In genomic region chr7:130946303-130946702, GRCm38 (mm10) we compare ENCODE assay signal across 33 mouse cellular contexts. TPM values are rescaled to one million over a fixed set of nuclear protein-coding genes. Genes with fewer than 3 reads are reported as not detected.
DNase-seq lines count a peak whose midpoint lies in the region; ATAC-seq lines count a peak whose summit lies in the region.
"Had no signal": no experiment of that assay in that cellular context is flagged by ENCODE, and none has a peak within 500 bp of the region (broad histone marks: within the 10 kb centered on the region; RNA-seq: fewer than 3 reads in every experiment).

No protein-coding gene starts in this region.

- H3K4me3 ChIP-seq in heart, embryonic 13.5 days: no peak overlapping the region
- no peak overlapping the region for H3K4me3 ChIP-seq in heart, embryonic 11.5 days (ENCODE audit: low read depth, low read length)
- no peak overlapping the region for H3K4me3 ChIP-seq in forebrain, embryonic 10.5 days
- H3K4me3 ChIP-seq: embryonic facial prominence, embryonic 10.5 days; embryonic facial prominence, embryonic 15.5 days; hindbrain, embryonic 12.5 days; intestine, embryonic 15.5 days; liver, embryonic 12.5 days; megakaryocyte, embryonic 14.5 days; midbrain, embryonic 12.5 days had no signal

- H3K27ac ChIP-seq in heart, embryonic 13.5 days (replicated peaks): 0 out of 2 replicates have a peak overlapping the region, but pooled peaks have one; percentile 15
- no peak overlapping the region for H3K27ac ChIP-seq in heart, embryonic 11.5 days (ENCODE audit: low read depth, low read length)
- no peak overlapping the region for H3K27ac ChIP-seq in forebrain, embryonic 10.5 days
- H3K27ac ChIP-seq: embryonic facial prominence, embryonic 10.5 days; embryonic facial prominence, embryonic 15.5 days; hindbrain, embryonic 12.5 days; hindbrain, postnatal 0 days; intestine, embryonic 15.5 days; liver, embryonic 12.5 days; midbrain, embryonic 12.5 days; stomach, postnatal 0 days had no signal

- H3K27me3 ChIP-seq in heart, embryonic 13.5 days (replicated peaks): no peaks in the 10 kb centered on the region
- no peaks in the 10 kb centered on the region for H3K27me3 ChIP-seq in heart, embryonic 11.5 days (ENCODE audit: control insufficient read depth, insufficient read depth, low read length)
- no peaks in the 10 kb centered on the region for H3K27me3 ChIP-seq in forebrain, embryonic 10.5 days (ENCODE audit: poor library complexity, severe bottlenecking)
- H3K27me3 ChIP-seq: embryonic facial prominence, embryonic 15.5 days; hindbrain, embryonic 12.5 days; intestine, embryonic 15.5 days; midbrain, embryonic 12.5 days had no signal

- H3K4me2 ChIP-seq in heart, embryonic 13.5 days: no peak overlapping the region
- H3K4me2 ChIP-seq in heart, embryonic 11.5 days: no peak overlapping the region
- H3K4me2 ChIP-seq: embryonic facial prominence, embryonic 15.5 days; hindbrain, embryonic 12.5 days; intestine, embryonic 15.5 days; liver, embryonic 12.5 days; midbrain, embryonic 12.5 days had no signal

- no peak for ATAC-seq in heart, embryonic 13.5 days (ENCODE audit: extremely low read depth, insufficient number of reproducible peaks, low FRiP score, low TSS enrichment)
- ATAC-seq in heart, embryonic 11.5 days (replicated peaks; ENCODE audit: insufficient number of reproducible peaks, low FRiP score, low TSS enrichment): no peak
- ATAC-seq: forebrain, embryonic 14.5 days; hindbrain, postnatal 0 days; intestine, embryonic 15.5 days; liver, embryonic 12.5 days; liver, postnatal 0 days had no signal

- peak; percentile 85 for DNase-seq in NIH3T3 (ENCODE audit: low read depth)
- peak; percentile 13 for DNase-seq in brain, adult 2 months (ENCODE audit: low read depth, low spot score)
- no peak for DNase-seq in forebrain, embryonic 10.5 days (ENCODE audit: extremely low spot score, low spot score)
- DNase-seq in embryo, embryonic 10 days (ENCODE audit: low spot score): no peak
- no peak for DNase-seq in right cerebral cortex, postnatal 14 days
- DNase-seq: adrenal gland, postnatal 25 days; B cell, adult 2 months; cerebellum, adult 18-20 months; cerebellum, postnatal 10 days; gastrocnemius, postnatal 14 days; heart, adult 18-20 months; heart, postnatal 14 days; kidney, adult 2 months; kidney, postnatal 36 days; layer of hippocampus, postnatal 36 days; left cerebral cortex, postnatal 4 days; liver, postnatal 0 days; lung, postnatal 4 days; right cerebral cortex, postnatal 25 days; thymus, adult 18-20 months; thymus, postnatal 25 days had no signal

- 70% methylated on average over 12 of the region's 12 CpGs for WGBS in heart, embryonic 13.5 days
- 77% methylated on average over 12 of the region's 12 CpGs for WGBS in heart, embryonic 11.5 days (ENCODE audit: insufficient replicate concordance)
- 89% methylated on average over 12 of the region's 12 CpGs for WGBS in forebrain, embryonic 10.5 days

- H3K9ac ChIP-seq in heart, embryonic 13.5 days: no peak overlapping the region
- no peak overlapping the region for H3K9ac ChIP-seq in heart, embryonic 11.5 days (ENCODE audit: low read depth, low read length)
- H3K9ac ChIP-seq: embryonic facial prominence, embryonic 15.5 days; hindbrain, embryonic 12.5 days; intestine, embryonic 15.5 days; liver, embryonic 12.5 days; liver, postnatal 0 days; midbrain, embryonic 12.5 days had no signal

- no peaks in the 10 kb centered on the region for H3K36me3 ChIP-seq in heart, embryonic 13.5 days
- H3K36me3 ChIP-seq in heart, embryonic 11.5 days (ENCODE audit: control insufficient read depth, insufficient read depth, low read length): no peaks in the 10 kb centered on the region
- no peaks in the 10 kb centered on the region for H3K36me3 ChIP-seq in forebrain, embryonic 10.5 days (replicated peaks)
- H3K36me3 ChIP-seq: embryonic facial prominence, embryonic 10.5 days; embryonic facial prominence, embryonic 15.5 days; hindbrain, embryonic 12.5 days; intestine, embryonic 15.5 days; liver, embryonic 12.5 days; midbrain, embryonic 12.5 days had no signal

- no peaks in the 10 kb centered on the region for H3K9me3 ChIP-seq in heart, embryonic 13.5 days
- H3K9me3 ChIP-seq in heart, embryonic 11.5 days (replicated peaks; ENCODE audit: control insufficient read depth, low read length): no peaks in the 10 kb centered on the region
- no peaks in the 10 kb centered on the region for H3K9me3 ChIP-seq in forebrain, embryonic 10.5 days
- H3K9me3 ChIP-seq: embryonic facial prominence, embryonic 10.5 days; embryonic facial prominence, embryonic 15.5 days; hindbrain, embryonic 12.5 days; intestine, embryonic 15.5 days; liver, embryonic 12.5 days; midbrain, embryonic 12.5 days had no signal

- H3K4me1 ChIP-seq in heart, embryonic 13.5 days: peaks cover 52% of the 10 kb centered on the region
- H3K4me1 ChIP-seq in heart, embryonic 11.5 days (ENCODE audit: control insufficient read depth, insufficient read depth, low read length): peaks cover 30% of the 10 kb centered on the region
- peaks cover 6% of the 10 kb centered on the region for H3K4me1 ChIP-seq in forebrain, embryonic 10.5 days
- H3K4me1 ChIP-seq: hindbrain, embryonic 12.5 days; intestine, embryonic 15.5 days; midbrain, embryonic 12.5 days had no signal

RNA-seq across cellular contexts. Expression of gene Htra1, which starts 10.4 kb away (rescaled TPM):
- polyA plus RNA-seq in heart, embryonic 13.5 days (2015; fragmentation: Nextera tagmentation; extraction: Ambion mirVana): 52.9 and 65.4 TPM in 2 replicates
- 38.7 TPM in 2 replicates for polyA plus RNA-seq in heart, embryonic 11.5 days (2014; fragmentation: Nextera tagmentation; extraction: Ambion mirVana)
- polyA plus RNA-seq in forebrain, embryonic 10.5 days (2016; fragmentation: Nextera tagmentation; extraction: Ambion mirVana): 1.4 and 2.1 TPM in 2 replicates

Comparison
In these comparisons a context has a peak if more than half of its experiments do, and no peak if none do; other contexts are left out.
1. DNase-seq: peak in NIH3T3 (single experiment) and brain, adult 2 months (single experiment); none in forebrain, embryonic 10.5 days (single experiment), embryo, embryonic 10 days (single experiment) and right cerebral cortex, postnatal 14 days (single experiment).
2. RNA of gene Htra1, which starts 10.4 kb away (polyA plus RNA-seq): 52.9 to 65.4 TPM in heart, embryonic 13.5 days and 38.7 TPM in heart, embryonic 11.5 days; 1.4 to 2.1 TPM in forebrain, embryonic 10.5 days; every median in the first group is over 10 times any median in the second.